Mouse (Mus musculus) MEL (cell line): ENCODE data around the gene Rtl1. TPM values are rescaled to one million over a fixed set of nuclear protein-coding genes. Genes with fewer than 3 reads are reported as not detected.

Source experiments
- DNase-seq: peaks from one replicate; pipeline ENCODE4 v3.0.0; 2011; ENCODE audit warnings: low read depth, low spot score
- H3K27ac ChIP-seq: 2 replicates; pipeline ENCODE4 v1.5.1; 2012; ENCODE audit warnings: low read depth, mild to moderate bottlenecking, control low read depth, low read length, moderate library complexity; ENCODE audit not compliant: control insufficient read depth
- H3K27me3 ChIP-seq, 2 experiments: fragments of 150-350 bp in 1 of 2; sonication (generic) in 1 of 2; 2 replicates each; pipeline ENCODE4 v1.6.1; 2012; ENCODE audit warnings: low read length in 2 of 2, mild to moderate bottlenecking in 2 of 2, improper control_type of control experiment in 1 of 2, moderate library complexity in 1 of 2; ENCODE audit not compliant: insufficient read depth in 2 of 2, control insufficient read depth in 1 of 2
- H3K36me3 ChIP-seq, 2 experiments: 2 replicates each; pipeline ENCODE4 v1.6.1; 2012 to 2014; ENCODE audit warnings: low read length in 2 of 2, improper control_type of control experiment in 1 of 2, inconsistent platforms in 1 of 2, mild to moderate bottlenecking in 1 of 2; ENCODE audit not compliant: insufficient read depth in 2 of 2, control insufficient read depth in 1 of 2
- H3K4me1 ChIP-seq, 2 experiments: fragments of 150-350 bp in 1 of 2; sonication (generic) in 1 of 2; 2 replicates each; pipeline ENCODE4 v1.6.1; 2012; ENCODE audit warnings: low read length in 2 of 2, improper control_type of control experiment in 1 of 2, mild to moderate bottlenecking in 1 of 2; ENCODE audit not compliant: insufficient read depth in 2 of 2, control insufficient read depth in 1 of 2
- H3K4me3 ChIP-seq, 2 experiments: fragments of 150-350 bp in 1 of 2; sonication (generic) in 1 of 2; 2 replicates each; pipeline ENCODE4 v1.5.1; 2012; ENCODE audit warnings: low read depth in 2 of 2, low read length in 2 of 2, mild to moderate bottlenecking in 2 of 2, moderate library complexity in 2 of 2, control low read depth in 1 of 2, improper control_type of control experiment in 1 of 2; ENCODE audit not compliant: control insufficient read depth in 1 of 2, insufficient read depth in 1 of 2
- H3K79me2 ChIP-seq: 2 replicates; pipeline ENCODE4 v1.6.1; 2012; ENCODE audit warnings: mild to moderate bottlenecking, low read length, moderate library complexity; ENCODE audit not compliant: control insufficient read depth, poor library complexity, insufficient read depth
- H3K9ac ChIP-seq: 2 replicates; pipeline ENCODE4 v1.6.1; 2012; ENCODE audit warnings: low read depth, mild to moderate bottlenecking, control low read depth, low read length, moderate library complexity; ENCODE audit not compliant: control insufficient read depth, poor library complexity, severe bottlenecking
- H3K9me3 ChIP-seq: fragments of 150-350 bp; sonication (generic); replicated peaks from 2 replicates; pipeline ENCODE4 v1.6.1; 2012; ENCODE audit warnings: mild to moderate bottlenecking, low read length, improper control_type of control experiment, moderate library complexity; ENCODE audit not compliant: insufficient read depth
- CTCF ChIP-seq, 3 experiments: IDR thresholded peaks in 2 of 3; conservative IDR thresholded peaks in 1 of 3; 2 replicates each; pipeline ENCODE4 v1.5.1; 2011 to 2012; ENCODE audit warnings: low read length in 3 of 3, low read depth in 2 of 3, mild to moderate bottlenecking in 2 of 3, improper control_type of control experiment in 1 of 3, inconsistent platforms in 1 of 3, mixed read lengths in 1 of 3, moderate library complexity in 1 of 3; ENCODE audit not compliant: control insufficient read depth in 1 of 3, insufficient read depth in 1 of 3, poor library complexity in 1 of 3, severe bottlenecking in 1 of 3
- E2F4 ChIP-seq: IDR thresholded peaks from 2 replicates; pipeline ENCODE4 v1.6.1; 2011; ENCODE audit warnings: low read depth, low read length, improper control_type of control experiment, borderline replicate concordance
- ELF1 ChIP-seq: IDR thresholded peaks from 2 replicates; pipeline ENCODE4 v1.6.1; 2014; ENCODE audit warnings: low read depth, mild to moderate bottlenecking, inconsistent platforms, low read length, improper control_type of control experiment, moderate library complexity
- EP300 ChIP-seq, 2 experiments: IDR thresholded peaks; 2 replicates each; pipeline ENCODE4 v1.6.1; 2011; ENCODE audit warnings: improper control_type of control experiment in 2 of 2, low read length in 2 of 2, low read depth in 1 of 2, mild to moderate bottlenecking in 1 of 2
- ETS1 ChIP-seq: IDR thresholded peaks from 2 replicates; pipeline ENCODE4 v1.6.1; 2012; ENCODE audit warnings: low read depth, mild to moderate bottlenecking, inconsistent platforms, low read length, improper control_type of control experiment, moderate library complexity
- GABPA ChIP-seq: IDR thresholded peaks from 2 replicates; pipeline ENCODE4 v1.6.1; 2012; ENCODE audit warnings: low read depth, mild to moderate bottlenecking, inconsistent platforms, low read length, improper control_type of control experiment, moderate library complexity
- HCFC1 ChIP-seq: IDR thresholded peaks from 2 replicates; pipeline ENCODE4 v1.6.1; 2012; ENCODE audit warnings: low read depth, mild to moderate bottlenecking, inconsistent platforms, low read length, improper control_type of control experiment, moderate library complexity
- JUND ChIP-seq: IDR thresholded peaks from 2 replicates; pipeline ENCODE4 v1.6.1; 2011; ENCODE audit warnings: low read depth, mild to moderate bottlenecking, improper control_type of control experiment, low read length
- MAX ChIP-seq: IDR thresholded peaks from 2 replicates; pipeline ENCODE4 v1.6.1; 2011; ENCODE audit warnings: low read length, improper control_type of control experiment
- MEF2A ChIP-seq: IDR thresholded peaks from 2 replicates; pipeline ENCODE4 v1.6.1; 2014; ENCODE audit warnings: low read depth, mild to moderate bottlenecking, inconsistent platforms, low read length, improper control_type of control experiment; ENCODE audit not compliant: poor library complexity, insufficient replicate concordance, severe bottlenecking; ENCODE audit errors: extremely low read depth
- MYC ChIP-seq: IDR thresholded peaks from 2 replicates; pipeline ENCODE4 v1.6.1; 2011; ENCODE audit warnings: low read depth, mild to moderate bottlenecking, low read length, improper control_type of control experiment, moderate library complexity
- NELFE ChIP-seq: IDR thresholded peaks from 2 replicates; pipeline ENCODE4 v1.6.1; 2011; ENCODE audit warnings: low read depth, low read length, improper control_type of control experiment
- POLR2A ChIP-seq, 2 experiments: IDR thresholded peaks; 2 replicates each; pipeline ENCODE4 v1.6.1; 2011 to 2012; ENCODE audit warnings: low read length in 2 of 2, mild to moderate bottlenecking in 2 of 2, control low read depth in 1 of 2, improper control_type of control experiment in 1 of 2, low read depth in 1 of 2, moderate library complexity in 1 of 2; ENCODE audit not compliant: control insufficient read depth in 1 of 2, insufficient read depth in 1 of 2, poor library complexity in 1 of 2
- POLR2AphosphoS5 ChIP-seq: IDR thresholded peaks from 2 replicates; pipeline ENCODE4 v1.6.1; 2012; ENCODE audit warnings: low read depth, borderline replicate concordance, mild to moderate bottlenecking, inconsistent platforms, low read length, moderate library complexity, mixed read lengths
- RAD21 ChIP-seq: IDR thresholded peaks from 2 replicates; pipeline ENCODE4 v1.6.1; 2011; ENCODE audit warnings: mild to moderate bottlenecking, low read depth, low read length, improper control_type of control experiment
- RCOR1 ChIP-seq: IDR thresholded peaks from 2 replicates; pipeline ENCODE4 v1.6.1; 2012; ENCODE audit warnings: low read depth, mild to moderate bottlenecking, inconsistent platforms, low read length, improper control_type of control experiment
- SIN3A ChIP-seq: IDR thresholded peaks from 2 replicates; pipeline ENCODE4 v1.6.1; 2012; ENCODE audit warnings: low read length, improper control_type of control experiment, inconsistent platforms
- SMC3 ChIP-seq: IDR thresholded peaks from 2 replicates; pipeline ENCODE4 v1.6.1; 2011; ENCODE audit warnings: low read depth, low read length, improper control_type of control experiment
- UBTF ChIP-seq: IDR thresholded peaks from 2 replicates; pipeline ENCODE4 v1.6.1; 2012; ENCODE audit warnings: low read depth, mild to moderate bottlenecking, inconsistent platforms, low read length, improper control_type of control experiment, moderate library complexity, borderline replicate concordance; ENCODE audit not compliant: insufficient read depth
- USF2 ChIP-seq, 2 experiments: IDR thresholded peaks; 2 replicates each; pipeline ENCODE4 v1.6.1; 2011 to 2012; ENCODE audit warnings: improper control_type of control experiment in 2 of 2, low read length in 2 of 2, borderline replicate concordance in 1 of 2, inconsistent platforms in 1 of 2, low read depth in 1 of 2, mild to moderate bottlenecking in 1 of 2; ENCODE audit not compliant: insufficient read depth in 1 of 2
- ZKSCAN1 ChIP-seq: IDR thresholded peaks from 2 replicates; pipeline ENCODE4 v1.6.1; 2012; ENCODE audit warnings: low read depth, mild to moderate bottlenecking, inconsistent platforms, low read length, improper control_type of control experiment, moderate library complexity
- ZMIZ1 ChIP-seq: IDR thresholded peaks from 2 replicates; pipeline ENCODE4 v1.6.1; 2012; ENCODE audit warnings: low read depth, mild to moderate bottlenecking, inconsistent platforms, low read length, improper control_type of control experiment, moderate library complexity
- ZNF384 ChIP-seq: IDR thresholded peaks from 2 replicates; pipeline ENCODE4 v1.6.1; 2012; ENCODE audit warnings: low read depth, mild to moderate bottlenecking, inconsistent platforms, low read length, improper control_type of control experiment
- polyA plus RNA-seq, 2 experiments: library from polyadenylated mRNA; stranded (reverse) in 1 of 2; unstranded in 1 of 2; fragments of >175 nt in 1 of 2; fragments of >200 nt in 1 of 2; gene quantifications; 2 replicates each; pipeline versions ENCODE4 v1.2.1 to v1.2.4; 2012; ENCODE audit warnings: low replicate concordance in 2 of 2, low read depth in 1 of 2; ENCODE audit not compliant: insufficient read length in 2 of 2, insufficient read depth in 1 of 2, missing spikeins in 1 of 2
- total RNA-seq: library from RNA; depleted of rRNA; stranded (reverse); fragments of 300-350 nt; gene quantifications from 2 replicates; pipeline ENCODE4 v1.2.3, GENCODE M21; 2012

The Rtl1 gene
- total and polyA plus RNA-seq, 3 experiments: under 0.01 TPM; not detected in 2

GRCm38 (mm10) chr12:109540739-109541539, 59.2 kb downstream of the Rtl1 start:
- TF ChIP-seq POLR2A (IDR thresholded peaks at IDR 0.05; ENCODE audit: control insufficient read depth in 1 of 2, insufficient read depth in 1 of 2, low read depth in 1 of 2, low read length in 2 of 2, poor library complexity in 1 of 2): no peak
- no peak for TF ChIP-seq UBTF
- no peak for TF ChIP-seq MAX
- TF ChIP-seq CTCF (IDR thresholded peaks at IDR 0.05 in 2 of 3, conservative IDR thresholded peaks at IDR 0.05 in 1 of 3; ENCODE audit: control insufficient read depth in 1 of 3, insufficient read depth in 1 of 3, low read depth in 2 of 3, low read length in 3 of 3, poor library complexity in 1 of 3, severe bottlenecking in 1 of 3): no peak
- TF ChIP-seq RAD21: no peak
- no peak for TF ChIP-seq ETS1
- no peak for TF ChIP-seq ZKSCAN1
- no peak for TF ChIP-seq ZMIZ1
- no peak for TF ChIP-seq NELFE
- TF ChIP-seq JUND: no peak
- no peak for TF ChIP-seq SMC3
- no peak for TF ChIP-seq POLR2AphosphoS5
- Histone ChIP-seq H3K79me2 (no peaks in the 10 kb centered on the region), H3K4me1 (peaks cover 0 to 10% of the 10 kb centered on the region in 2 experiments; a peak in 3 of 4 replicates), H3K27ac (no peak overlapping the region), H3K9me3 (no peaks in the 10 kb centered on the region), H3K9ac (no peak overlapping the region), H3K27me3 (no peaks in the 10 kb centered on the region), H3K4me3 (no peak overlapping the region), H3K36me3 (peaks cover 0 to 3% of the 10 kb centered on the region in 2 experiments; a peak in 2 of 4 replicates)
- no peak for DNase-seq

DNA sequence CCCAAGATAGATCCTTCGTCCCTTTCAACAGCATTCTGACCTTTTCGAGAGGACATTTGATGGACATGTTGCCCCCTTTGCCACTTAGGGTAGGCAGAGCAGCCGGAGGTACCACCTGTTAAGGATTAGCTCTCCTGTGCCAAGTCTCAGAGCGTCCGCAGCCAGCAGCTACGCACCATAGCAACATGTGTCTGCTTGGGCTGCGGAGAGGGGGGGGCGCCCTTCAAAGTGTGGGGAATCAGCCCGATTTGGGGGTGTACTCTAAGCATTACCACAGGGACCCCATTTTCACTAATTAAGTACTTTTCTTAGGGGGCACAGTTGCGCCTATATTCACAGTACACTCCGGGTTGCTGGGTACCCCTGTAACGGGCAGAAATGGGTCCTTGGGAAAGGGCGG, 60.2 kb downstream of the Rtl1 start:
- no peak for TF ChIP-seq MAX
- no peak for TF ChIP-seq USF2 (IDR thresholded peaks at IDR 0.05; ENCODE audit: borderline replicate concordance in 1 of 2, insufficient read depth in 1 of 2, low read depth in 1 of 2, low read length in 2 of 2)
- TF ChIP-seq POLR2AphosphoS5: no peak
- TF ChIP-seq JUND: no peak
- TF ChIP-seq MEF2A: no peak
- TF ChIP-seq EP300 (IDR thresholded peaks at IDR 0.05; ENCODE audit: low read depth in 1 of 2, low read length in 2 of 2): no peak
- TF ChIP-seq MYC: no peak
- no peak for TF ChIP-seq ELF1
- TF ChIP-seq GABPA: no peak
- no peak for TF ChIP-seq SIN3A
- no peak for TF ChIP-seq ZNF384
- TF ChIP-seq NELFE: no peak
- TF ChIP-seq HCFC1: no peak
- TF ChIP-seq ZKSCAN1: no peak
- no peak for TF ChIP-seq E2F4
- no peak for TF ChIP-seq RAD21
- no peak for TF ChIP-seq RCOR1
- Histone ChIP-seq H3K27ac (no peak overlapping the region), H3K9ac (no peak overlapping the region), H3K9me3 (no peaks in the 10 kb centered on the region), H3K4me3 (no peak overlapping the region), H3K4me1 (peaks cover 0 to 10% of the 10 kb centered on the region in 2 experiments; a peak in 3 of 4 replicates), H3K79me2 (no peaks in the 10 kb centered on the region), H3K36me3 (peaks cover 0 to 3% of the 10 kb centered on the region in 2 experiments; a peak in 2 of 4 replicates), H3K27me3 (no peaks in the 10 kb centered on the region)
- no peak for DNase-seq
